Mouse (Mus musculus) thymus, adult 2 months (tissue): ENCODE results near the gene Uhrf2. TPM values are rescaled to one million over a fixed set of nuclear protein-coding genes. Genes with fewer than 3 reads are reported as not detected.

Experiments used
- DNase-seq: peaks from one replicate; pipeline ENCODE4 v3.0.0; 2021
- H3K27ac ChIP-seq: fragments of 200-500 bp; 2 replicates; pipeline ENCODE4 v1.5.1; 2012; ENCODE audit warnings: low read length, control low read depth; ENCODE audit not compliant: control insufficient read depth, insufficient read depth
- H3K27me3 ChIP-seq: fragments of 200-500 bp; 2 replicates; pipeline ENCODE4 v1.6.1; 2012; ENCODE audit warnings: mild to moderate bottlenecking, low read length, moderate library complexity, mixed read lengths; ENCODE audit not compliant: control insufficient read depth, insufficient read depth
- H3K36me3 ChIP-seq: fragments of 200-500 bp; 2 replicates; pipeline ENCODE4 v1.6.1; 2012; ENCODE audit warnings: mild to moderate bottlenecking, low read length, moderate library complexity; ENCODE audit not compliant: control insufficient read depth, insufficient read depth
- H3K4me1 ChIP-seq: fragments of 200-500 bp; replicated peaks from 2 replicates; pipeline ENCODE4 v1.6.1; 2012; ENCODE audit warnings: low read length; ENCODE audit not compliant: control insufficient read depth, insufficient read depth
- H3K4me3 ChIP-seq: fragments of 200-500 bp; 2 replicates; pipeline ENCODE4 v1.5.1; 2012; ENCODE audit warnings: mild to moderate bottlenecking, low read length, control low read depth, moderate library complexity; ENCODE audit not compliant: control insufficient read depth, insufficient read depth
- CTCF ChIP-seq: fragments of 200-500 bp; IDR thresholded peaks from 2 replicates; pipeline ENCODE4 v1.5.1; 2012; ENCODE audit warnings: mild to moderate bottlenecking, control low read depth, low read length, moderate library complexity, borderline replicate concordance; ENCODE audit not compliant: control insufficient read depth, poor library complexity, insufficient read depth; ENCODE audit errors: extremely low read depth
- POLR2A ChIP-seq: fragments of 200-500 bp; IDR thresholded peaks from 2 replicates; pipeline ENCODE4 v1.6.1; 2012; ENCODE audit warnings: mild to moderate bottlenecking, low read length, control low read depth, moderate library complexity; ENCODE audit not compliant: control insufficient read depth, poor library complexity, insufficient read depth; ENCODE audit errors: extremely low read depth
- WGBS: fragments of 180-500 bp; shearing (Covaris S2); methylation state at CpG from one replicate; pipeline ENCODE4 v1.1.7; 2018; 5-methylcytosine and 5-hydroxymethylcytosine counted together
- polyA plus RNA-seq: library from polyadenylated mRNA; depleted of rRNA; stranded (reverse); fragments of >200 nt; gene quantifications from 2 replicates; pipeline ENCODE4 v1.2.3, GENCODE M21; 2012

Uhrf2 gene
- polyA plus RNA-seq, 1 experiment, result 80.5 TPM

DNA sequence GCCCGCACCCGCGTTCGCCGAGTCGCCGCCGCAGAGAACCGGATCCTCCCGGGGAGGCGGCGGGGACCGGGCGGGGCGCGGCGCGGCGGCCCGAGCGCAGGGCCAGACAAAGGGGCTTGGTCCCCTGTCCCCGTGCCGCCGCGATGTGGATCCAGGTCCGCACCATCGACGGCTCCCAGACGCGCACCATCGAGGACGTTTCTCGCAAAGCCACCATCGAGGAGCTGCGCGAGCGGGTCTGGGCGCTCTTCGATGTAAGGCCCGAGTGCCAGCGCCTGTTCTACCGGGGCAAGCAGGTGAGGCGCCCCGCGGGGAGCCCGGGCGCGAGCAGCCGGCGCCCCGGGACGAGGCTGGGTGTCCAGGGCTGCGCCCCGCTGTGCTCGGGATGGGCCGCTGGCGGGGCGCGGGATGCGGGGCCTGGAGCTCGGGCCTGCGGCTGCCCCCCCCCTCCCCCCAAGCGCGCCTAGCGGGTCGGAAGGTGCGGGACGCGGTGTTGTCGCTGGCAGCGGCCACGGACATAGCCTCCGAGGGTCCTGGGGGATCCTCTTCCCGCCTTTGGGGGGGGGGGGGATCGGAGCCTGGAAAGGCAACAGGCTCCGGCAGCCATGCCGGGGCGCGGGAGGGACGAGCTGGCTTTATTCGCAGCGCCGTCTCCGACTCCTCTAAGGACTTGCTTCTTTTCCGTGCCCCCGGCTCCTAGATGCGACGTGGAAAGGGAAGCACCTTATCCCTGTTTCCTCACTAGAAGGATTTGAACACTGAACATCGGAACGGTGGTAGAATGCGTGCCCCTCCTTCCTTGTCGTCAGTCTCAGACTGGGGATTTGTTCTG is 539 bp downstream of the Uhrf2 start:
- Histone ChIP-seq H3K4me3 (peak overlapping the region; percentile 87), H3K36me3 (no peaks in the 10 kb centered on the region), H3K27me3 (no peaks in the 10 kb centered on the region), H3K4me1 (peaks cover 10% of the 10 kb centered on the region), H3K27ac (peak overlapping the region; percentile 28)
- under 1% methylated on average over 91 of the region's 92 CpGs for WGBS
- DNase-seq, result peak; percentile 32
- TF ChIP-seq CTCF (no peak), POLR2A (no peak)

- under 1% methylated on average over 7 of the region's 7 CpGs for WGBS
- no peak overlapping the region for H3K27ac ChIP-seq
Observed at GRCm38 (mm10) chr19:30031468-30031931, 1.2 kb downstream of the Uhrf2 start.

GRCm38 (mm10) chr19:30032206-30032605 is 1.9 kb downstream of the Uhrf2 start:
- TF ChIP-seq POLR2A, result no peak
- TF ChIP-seq CTCF, result no peak
- Histone ChIP-seq H3K27ac (no peak overlapping the region), H3K4me3 (no peak overlapping the region), H3K4me1 (peaks cover 10% of the 10 kb centered on the region), H3K27me3 (no peaks in the 10 kb centered on the region), H3K36me3 (no peaks in the 10 kb centered on the region)
- DNase-seq, result no peak
- 63% methylated on average over 3 of the region's 3 CpGs for WGBS

More at GRCm38 (mm10) chr19:30031468-30031931, 1.2 kb downstream of the Uhrf2 start:
- H3K27me3 ChIP-seq, result no peaks in the 10 kb centered on the region
- no peaks in the 10 kb centered on the region for H3K36me3 ChIP-seq
- no peak for DNase-seq
- no peak for TF ChIP-seq POLR2A
- no peak for TF ChIP-seq CTCF
- peak overlapping the region; percentile 87 for H3K4me3 ChIP-seq
- peaks cover 10% of the 10 kb centered on the region for H3K4me1 ChIP-seq

GRCm38 (mm10) chr19:30035361-30035760 is 5.0 kb downstream of the Uhrf2 start:
- 74% methylated on average over 3 of the region's 3 CpGs for WGBS
- DNase-seq, result no peak
- Histone ChIP-seq H3K27ac (no peak overlapping the region), H3K27me3 (no peaks in the 10 kb centered on the region), H3K36me3 (no peaks in the 10 kb centered on the region), H3K4me1 (peaks cover 6% of the 10 kb centered on the region; the same call in 1 of the 2 replicates), H3K4me3 (no peak overlapping the region)
- TF ChIP-seq CTCF (no peak), POLR2A (no peak)

DNA sequence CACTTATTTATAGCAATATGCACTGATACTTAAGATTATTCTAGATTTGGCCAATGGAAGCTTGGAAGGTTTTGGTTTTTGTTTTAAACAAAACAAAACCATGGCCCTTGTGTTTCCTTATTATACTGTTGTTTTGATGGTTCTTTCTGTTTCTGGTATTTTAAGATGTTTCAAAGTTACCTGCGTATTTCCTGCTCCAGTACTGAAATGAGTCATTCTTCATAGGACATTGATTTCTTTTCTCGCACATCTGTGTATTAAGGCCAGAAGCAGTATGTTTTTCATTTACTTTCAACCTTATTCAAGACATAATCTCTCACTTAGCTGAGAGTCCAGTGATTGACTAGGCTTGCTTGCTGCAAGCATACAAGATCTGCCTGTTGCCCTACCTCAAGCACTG is 13.4 kb downstream of the Uhrf2 start:
- Histone ChIP-seq H3K4me1 (no peaks in the 10 kb centered on the region), H3K36me3 (peaks cover 11% of the 10 kb centered on the region), H3K27ac (no peak overlapping the region), H3K27me3 (no peaks in the 10 kb centered on the region), H3K4me3 (no peak overlapping the region)
- DNase-seq, result no peak
- 94% methylated on average over 2 of the region's 2 CpGs for WGBS
- no peak for TF ChIP-seq POLR2A
- TF ChIP-seq CTCF, result no peak

DNA sequence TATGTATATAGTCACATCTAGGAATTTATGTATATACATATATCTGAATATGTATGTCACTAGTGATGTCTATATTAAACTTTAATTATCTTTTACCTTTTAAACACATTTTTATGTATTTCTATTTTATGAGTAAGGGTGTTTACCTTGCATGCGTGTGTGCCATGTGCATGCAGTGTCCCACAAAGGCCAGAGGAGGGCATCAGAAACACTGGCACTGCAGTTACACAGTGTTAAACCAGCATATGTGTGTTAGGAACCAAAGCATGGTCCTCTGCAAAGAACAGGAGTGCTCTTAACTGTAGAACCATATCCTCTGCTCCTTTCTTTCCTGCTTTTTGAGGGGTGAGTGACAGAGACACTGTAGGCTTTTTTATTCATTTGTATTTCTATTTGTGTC is 14.3 kb downstream of the Uhrf2 start:
- H3K4me3 ChIP-seq, result no peak overlapping the region

More for the DNA sequence above, 14.3 kb downstream of the Uhrf2 start:
- no peak for DNase-seq
- H3K36me3 ChIP-seq, result peaks cover 11% of the 10 kb centered on the region
- TF ChIP-seq CTCF, result no peak
- no peak for TF ChIP-seq POLR2A
- H3K4me1 ChIP-seq, result no peaks in the 10 kb centered on the region
- no peak overlapping the region for H3K27ac ChIP-seq
- H3K27me3 ChIP-seq, result no peaks in the 10 kb centered on the region
- WGBS, result 98% methylated on average over 1 of the region's 1 CpGs
